Mouse (Mus musculus): ENCODE results near the gene Gm5901. TPM values are rescaled to one million over a fixed set of nuclear protein-coding genes. Genes with fewer than 3 reads are reported as not detected.
A peak's percentile ranks its signal among the peaks of the same experiment; 100 is the strongest.
"Not testable (repeated sequence)": the region's sequence is repeated elsewhere in the genome, so short reads cannot be mapped to it uniquely, and the experiment has no call there.

The Gm5901 gene
- total RNA-seq (2021): not detected

- no peak for DNase-seq (ENCODE audit: low spot score in 2 of 2)
- intact Hi-C loops (cut with DNase I): no loop called here
These were observed at the start of gene Gm5901 for GRCm38 (mm10) chr7:105374866-105375265. Gene Gm5901 (plus strand): TSS chr7:105375038.

DNA sequence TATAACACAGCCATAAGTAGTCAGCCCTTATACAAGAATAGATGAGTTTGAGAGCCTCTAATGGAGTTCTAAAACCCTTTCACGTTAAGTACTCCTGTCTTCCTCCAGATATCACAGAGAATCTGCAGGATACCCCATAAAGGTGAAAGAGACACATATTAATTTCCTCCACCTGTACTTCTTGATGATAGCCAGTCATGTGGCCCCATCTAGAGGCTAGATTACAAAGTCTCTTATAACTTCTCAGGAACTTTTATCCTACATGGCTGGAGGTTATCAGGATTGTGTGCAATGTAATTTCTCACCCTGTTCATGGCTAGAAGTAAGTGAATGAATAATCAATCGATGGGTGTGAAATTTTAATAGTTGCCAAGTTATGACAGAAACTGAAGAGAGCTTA is 49.5 kb upstream of the Gm5901 start:
- DNase-seq (ENCODE audit: low spot score in 2 of 2): no peak

DNA sequence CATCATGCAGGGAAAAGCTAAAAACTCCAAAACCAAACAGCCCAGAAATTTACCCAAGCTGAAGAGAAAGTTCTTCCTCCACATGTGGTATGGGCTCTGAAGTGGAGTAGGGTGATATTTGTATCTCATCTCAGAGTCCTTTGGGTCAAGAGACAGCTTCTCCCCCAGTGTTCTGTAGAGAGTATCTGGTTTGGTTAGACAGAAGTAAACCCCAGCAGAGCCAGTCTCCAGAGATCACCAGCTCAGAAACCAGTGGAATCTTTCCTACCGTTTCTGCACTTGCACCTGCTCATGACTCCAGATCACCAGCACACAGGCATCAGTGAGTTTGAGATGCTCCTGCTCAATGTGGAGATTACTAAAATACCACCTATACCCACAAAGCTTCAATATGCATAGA is 40.8 kb upstream of the Gm5901 start, which contains the start of gene Olfr690:
Gene Olfr690 (minus strand): TSS at position 101 of the 400 bp plus-strand sequence.
- intact Hi-C loops (cut with DNase I): no loop called here
- no peak for DNase-seq (ENCODE audit: low spot score in 2 of 2)

More for the DNA sequence above, 49.5 kb upstream of the Gm5901 start:
- intact Hi-C loops (cut with DNase I): no loop called here

GRCm38 (mm10) chr7:105342170-105342569 is 32.7 kb upstream of the Gm5901 start, which contains the start of gene Olfr691:
Gene Olfr691 (minus strand): TSS chr7:105342270.
- no peak for DNase-seq (ENCODE audit: low spot score in 2 of 2)
- intact Hi-C loops (cut with DNase I): no loop called here

- no peak for DNase-seq (ENCODE audit: low spot score in 2 of 2)
- intact Hi-C loops (cut with DNase I): no loop called here
These were observed 32.1 kb upstream of the Gm5901 start for GRCm38 (mm10) chr7:105342752-105343151.

DNA sequence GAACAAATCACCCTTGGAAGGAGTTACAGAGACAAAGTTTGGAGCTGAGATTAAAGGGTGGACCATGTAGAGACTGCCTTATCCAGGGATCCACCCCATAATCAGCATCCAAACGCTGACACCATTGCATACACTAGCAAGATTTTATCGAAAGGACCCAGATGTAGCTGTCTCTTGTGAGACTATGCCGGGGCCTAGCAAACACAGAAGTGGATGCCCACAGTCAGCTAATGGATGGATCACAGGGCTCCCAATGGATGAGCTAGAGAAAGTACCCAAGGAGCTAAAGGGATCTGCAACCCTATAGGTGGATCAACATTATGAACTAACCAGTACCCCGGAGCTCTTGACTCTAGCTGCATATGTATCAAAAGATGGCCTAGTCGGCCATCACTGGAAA is 18.8 kb upstream of the Gm5901 start:
- intact Hi-C loops (cut with DNase I): not testable (repeated sequence)

DNA sequence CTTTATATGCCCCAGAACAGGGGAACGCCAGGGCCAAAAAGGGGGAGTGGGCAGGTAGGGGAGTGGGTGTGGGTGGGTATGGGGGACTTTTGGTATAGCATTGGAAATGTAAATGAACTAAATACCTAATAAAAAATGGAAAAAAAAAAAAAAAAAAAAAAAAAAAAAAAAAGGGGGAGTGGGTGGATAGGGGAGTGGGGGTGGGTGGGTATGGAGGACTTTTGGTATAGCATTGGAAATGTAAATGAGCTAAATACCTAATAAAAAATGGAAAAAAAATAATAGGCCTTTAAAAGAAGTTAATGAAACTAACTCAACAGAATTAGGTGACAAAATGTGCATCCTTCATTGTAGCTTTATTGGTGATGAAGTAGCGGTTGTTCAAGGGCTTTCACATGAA is 18.4 kb upstream of the Gm5901 start:
- DNase-seq (ENCODE audit: low spot score in 2 of 2); intact Hi-C loops (cut with DNase I): not testable (repeated sequence)

More for the DNA sequence above, 18.8 kb upstream of the Gm5901 start:
- DNase-seq (ENCODE audit: low spot score in 2 of 2): not testable (repeated sequence)

GRCm38 (mm10) chr7:105361713-105362112 is 13.1 kb upstream of the Gm5901 start:
- no peak for DNase-seq (ENCODE audit: low spot score in 2 of 2)
- intact Hi-C loops (cut with DNase I): no loop called here

GRCm38 (mm10) chr7:105367268-105367667 is 7.6 kb upstream of the Gm5901 start:
- intact Hi-C loops (cut with DNase I): no loop called here
- DNase-seq (ENCODE audit: low spot score in 2 of 2): no peak

- intact Hi-C loops (cut with DNase I): no loop called here
- no peak for DNase-seq (ENCODE audit: low spot score in 2 of 2)
These were observed 6.9 kb upstream of the Gm5901 start, which contains the start of gene Olfr692 for GRCm38 (mm10) chr7:105367930-105368329. Gene Olfr692 (plus strand): TSS chr7:105368230.

DNA sequence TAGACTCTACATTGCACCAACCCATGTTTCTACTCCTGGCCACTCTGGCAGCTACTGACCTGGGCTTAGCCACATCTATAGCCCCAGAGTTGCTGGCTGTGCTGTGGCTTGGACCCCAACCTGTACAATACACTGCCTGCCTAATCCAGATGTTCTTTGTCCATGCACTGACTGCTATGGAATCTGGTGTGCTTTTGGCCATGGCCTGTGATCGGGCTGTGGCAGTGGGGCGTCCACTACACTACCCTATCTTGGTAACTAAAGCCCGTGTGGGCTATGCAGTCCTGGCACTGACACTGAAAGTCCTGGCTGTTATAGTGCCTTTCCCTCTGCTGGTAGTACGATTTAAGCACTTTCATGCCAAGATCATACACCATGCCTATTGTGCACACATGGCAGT is 6.3 kb upstream of the Gm5901 start:
- intact Hi-C loops (cut with DNase I): no loop called here
- no peak for DNase-seq (ENCODE audit: low spot score in 2 of 2)

DNA sequence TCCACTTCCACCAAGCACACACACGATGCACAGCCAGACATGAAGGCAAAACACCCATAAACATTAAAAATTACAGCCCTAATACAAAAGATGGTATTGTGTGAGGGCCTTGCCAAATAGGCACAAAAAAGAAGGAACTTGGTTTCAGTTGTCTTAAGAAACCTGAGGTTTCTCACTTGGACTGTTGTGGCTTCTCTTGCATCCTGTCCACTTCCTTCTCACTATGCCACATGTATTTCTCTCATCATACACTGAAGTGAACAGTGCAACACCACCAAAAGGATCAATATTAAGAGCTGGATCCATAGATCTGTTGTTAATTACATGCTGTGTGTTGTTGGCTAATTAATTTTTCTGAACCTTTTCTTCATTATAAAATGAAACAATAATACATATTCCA is 1.9 kb upstream of the Gm5901 start:
- intact Hi-C loops (cut with DNase I): no loop called here
- no peak for DNase-seq (ENCODE audit: low spot score in 2 of 2)

DNA sequence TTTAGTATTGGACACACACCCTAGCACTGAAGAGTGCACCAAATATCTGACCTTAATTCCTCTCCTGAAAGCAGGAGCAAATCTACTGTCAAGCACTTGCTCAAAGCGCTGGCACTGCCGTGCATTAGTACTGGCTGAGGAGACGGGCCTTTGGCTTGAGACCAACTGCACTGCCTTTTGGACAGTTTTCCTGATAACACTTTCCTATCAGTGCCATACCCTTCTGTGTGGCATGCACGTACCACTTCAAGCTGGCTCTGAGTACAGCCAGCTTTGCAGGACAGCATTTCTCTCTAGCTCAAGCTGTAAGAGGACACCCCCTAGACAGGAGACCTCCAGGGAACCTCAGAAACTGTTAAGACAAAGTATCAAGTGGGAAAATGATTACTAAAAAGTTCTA is 1.3 kb upstream of the Gm5901 start:
- DNase-seq (ENCODE audit: low spot score in 2 of 2): no peak
- intact Hi-C loops (cut with DNase I): no loop called here

DNA sequence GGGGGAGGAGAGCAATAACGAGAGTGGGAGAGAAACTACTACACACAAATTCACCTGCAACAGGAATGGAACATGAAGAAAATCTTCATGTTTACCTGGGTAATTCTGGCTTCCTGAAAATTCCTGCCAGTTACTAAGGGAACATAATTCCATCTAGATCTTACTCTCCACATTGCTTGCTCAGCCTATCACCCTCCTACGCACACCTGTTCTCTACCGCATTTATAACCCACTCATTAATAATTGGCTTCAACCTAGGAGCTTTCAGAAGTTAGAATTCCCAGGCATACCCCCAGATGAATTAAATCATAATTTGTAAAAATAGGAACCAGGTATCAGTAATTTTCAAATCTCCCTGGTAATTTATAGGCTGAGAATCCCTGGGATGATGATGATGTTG is 862 bp upstream of the Gm5901 start:
- peak in 1 of 2 experiments; percentile 17 for DNase-seq (ENCODE audit: low spot score in 2 of 2)
- intact Hi-C loops (cut with DNase I): no loop called here

DNA sequence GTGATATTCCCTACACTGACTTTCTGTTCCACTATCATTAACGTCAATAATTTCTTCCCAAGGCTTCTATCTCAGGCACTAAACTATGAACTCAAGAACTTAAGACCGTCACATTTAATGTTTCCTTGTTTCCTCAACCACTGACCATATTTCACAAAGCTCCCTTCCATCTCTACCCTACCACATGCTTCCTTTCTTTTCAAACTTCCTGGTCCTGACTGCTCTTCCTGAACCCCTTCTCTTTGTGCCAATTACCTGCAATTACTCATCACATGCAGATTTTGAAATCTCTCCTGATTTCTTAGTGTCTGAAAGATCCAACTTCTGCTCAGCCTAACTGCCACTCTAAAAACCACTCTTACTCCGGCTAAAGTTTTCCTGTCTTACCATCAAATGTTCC is 5.5 kb downstream of the Gm5901 start:
- no peak for DNase-seq (ENCODE audit: low spot score in 2 of 2)
- intact Hi-C loops (cut with DNase I): no loop called here

DNA sequence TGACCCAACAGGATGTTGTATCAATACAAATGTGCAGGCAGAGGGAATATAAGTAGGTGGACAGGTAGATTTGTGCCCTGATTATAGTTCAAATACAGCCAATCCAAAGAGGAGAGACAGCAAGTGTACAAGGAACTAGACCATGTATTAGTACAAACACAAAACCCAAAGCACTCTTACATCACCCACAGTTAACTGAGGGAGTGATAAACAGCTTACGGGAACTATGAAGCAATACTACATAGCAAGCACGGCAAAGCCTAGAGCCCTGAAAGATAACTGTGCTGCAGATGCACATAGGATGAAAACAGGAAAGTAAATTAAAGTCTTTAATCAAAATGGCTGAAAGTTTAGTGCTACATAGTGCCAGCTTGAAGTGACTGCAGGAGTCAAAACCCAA is 12.9 kb downstream of the Gm5901 start:
- intact Hi-C loops (cut with DNase I): no loop called here

DNA sequence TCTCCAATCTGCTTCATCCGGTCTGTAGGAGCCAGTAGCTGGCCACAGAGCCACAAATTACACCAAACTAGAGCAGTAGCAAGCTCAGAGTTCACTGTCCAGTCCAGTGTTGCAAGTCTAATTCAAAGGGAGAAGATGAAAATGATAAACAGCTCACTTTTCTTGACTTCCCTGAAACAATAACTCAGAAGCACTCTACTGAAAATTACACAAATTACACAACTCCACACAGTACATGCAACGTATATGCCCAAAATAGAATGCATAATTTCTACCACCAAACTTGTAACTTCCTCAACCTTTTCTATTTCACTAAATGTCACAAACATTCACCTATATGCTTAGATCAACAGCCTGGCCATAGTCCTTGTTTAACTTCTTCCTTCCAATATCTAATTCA is 15.4 kb downstream of the Gm5901 start:
- intact Hi-C loops (cut with DNase I): no loop called here
- DNase-seq (ENCODE audit: low spot score in 2 of 2): no peak

More for the DNA sequence above, 12.9 kb downstream of the Gm5901 start:
- DNase-seq (ENCODE audit: low spot score in 2 of 2): no peak

DNA sequence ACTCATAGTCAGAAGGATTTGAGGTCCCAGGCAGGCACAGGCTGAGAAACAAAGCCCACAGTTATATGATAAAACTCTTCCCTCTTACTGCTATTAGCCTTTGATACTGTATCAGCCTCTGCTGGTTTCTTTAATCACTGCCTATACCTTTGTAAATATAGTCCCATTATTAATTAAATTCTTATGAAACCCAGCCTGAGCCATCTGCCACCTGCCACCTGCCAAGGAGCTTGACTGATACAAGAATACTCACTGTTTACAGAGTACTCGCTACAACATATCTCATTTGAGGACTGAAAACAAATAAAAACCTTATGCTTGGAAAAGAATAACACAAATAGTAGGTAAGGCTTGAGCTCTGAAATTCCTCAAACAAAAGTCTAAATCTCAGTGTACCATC is 19.8 kb downstream of the Gm5901 start:
- DNase-seq (ENCODE audit: low spot score in 2 of 2): no peak
- intact Hi-C loops (cut with DNase I): no loop called here

GRCm38 (mm10) chr7:105395131-105395820 is 20.4 kb downstream of the Gm5901 start:
- intact Hi-C loops (cut with DNase I): no loop called here
- no peak for DNase-seq (ENCODE audit: low spot score in 2 of 2)

DNA sequence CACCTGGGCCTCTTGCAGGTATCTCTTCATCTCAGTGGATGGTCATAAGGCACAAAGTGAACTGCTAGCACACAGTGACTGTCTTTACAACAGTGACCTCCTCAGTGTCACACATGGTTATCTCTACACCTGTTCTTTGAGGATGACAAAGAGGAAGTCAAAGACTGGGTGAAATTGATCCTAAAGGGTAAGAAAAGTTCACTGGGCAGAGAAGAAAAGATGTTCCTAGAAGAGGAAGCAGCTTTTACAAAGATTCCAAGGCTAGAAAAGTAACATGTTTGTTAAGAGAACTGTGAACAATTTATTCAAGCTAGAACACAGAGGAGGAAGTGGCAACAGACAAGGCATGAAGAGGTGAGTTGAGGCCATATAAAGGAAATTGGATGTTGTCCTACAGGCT is 21.3 kb downstream of the Gm5901 start:
- intact Hi-C loops (cut with DNase I): no loop called here

DNA sequence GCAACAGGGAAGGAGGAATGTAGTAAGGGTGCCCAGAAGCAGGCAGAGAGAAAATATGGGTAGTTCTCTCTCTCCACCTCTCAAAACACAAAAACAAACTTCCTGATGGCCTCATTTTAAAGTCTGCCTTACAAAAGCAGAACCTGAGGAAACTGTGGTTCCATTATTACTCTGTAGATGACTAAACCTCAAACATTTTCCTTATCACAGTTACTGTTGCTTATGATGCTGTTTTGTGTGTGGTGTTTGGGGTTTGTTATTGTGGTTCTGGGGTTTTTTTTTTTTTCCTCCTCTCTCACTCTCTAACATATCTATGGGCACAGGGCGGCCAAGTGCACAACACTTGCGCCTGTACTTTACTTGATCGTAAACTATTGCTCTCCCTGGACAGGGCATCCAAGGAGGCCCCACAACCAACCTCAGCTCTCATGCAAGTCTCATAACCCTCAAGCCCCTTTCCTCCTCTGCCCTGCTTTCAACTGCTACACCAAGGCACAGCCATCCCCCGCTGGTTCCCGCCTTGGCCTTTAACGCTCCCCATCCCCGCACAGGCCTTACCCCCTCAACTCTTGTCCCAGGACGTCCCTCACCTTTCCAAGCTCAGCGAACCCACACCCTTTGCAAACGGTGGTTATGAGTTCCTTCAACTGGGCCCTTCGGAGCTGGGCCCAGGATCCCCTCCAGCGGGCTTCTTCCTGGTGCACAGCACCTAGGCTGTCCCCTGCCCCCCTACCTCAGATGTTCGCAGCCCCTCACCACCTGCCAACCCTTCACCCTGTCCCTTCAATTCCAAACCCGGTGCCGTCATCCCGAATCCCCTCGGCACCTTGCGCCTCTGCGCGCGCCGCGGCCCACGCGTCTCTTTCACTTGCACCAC is 24.5 kb downstream of the Gm5901 start:
- peak in 1 of 2 experiments; percentile 13 for DNase-seq (ENCODE audit: low spot score in 2 of 2)
- intact Hi-C loops (cut with DNase I): no loop called here

More for the DNA sequence above, 21.3 kb downstream of the Gm5901 start:
- no peak for DNase-seq (ENCODE audit: low spot score in 2 of 2)

All from left cerebral cortex, postnatal 25 days (tissue).